Mouse (Mus musculus) CH12.LX (cell line): Measurements from ENCODE around the gene Sh3rf1.

ENCODE experiments used
- CTCF ChIP-seq, 2 experiments: IDR thresholded peaks in 1 of 2; conservative IDR thresholded peaks in 1 of 2; 2 replicates each; pipeline ENCODE4 v1.5.1; 2011 to 2012; ENCODE audit warnings: low read depth in 2 of 2, low read length in 2 of 2, improper control_type of control experiment in 1 of 2, inconsistent platforms in 1 of 2, mild to moderate bottlenecking in 1 of 2, moderate library complexity in 1 of 2
- EP300 ChIP-seq: IDR thresholded peaks from 2 replicates; pipeline ENCODE4 v1.6.1; 2011; ENCODE audit warnings: low read length, improper control_type of control experiment
- HCFC1 ChIP-seq: IDR thresholded peaks from 2 replicates; pipeline ENCODE4 v1.6.1; 2012; ENCODE audit warnings: low read depth, mild to moderate bottlenecking, inconsistent platforms, low read length, improper control_type of control experiment
- MYC ChIP-seq: IDR thresholded peaks from 2 replicates; pipeline ENCODE4 v1.6.1; 2011; ENCODE audit warnings: low read depth, mild to moderate bottlenecking, improper control_type of control experiment, low read length
- POLR2A ChIP-seq: IDR thresholded peaks from 2 replicates; pipeline ENCODE4 v1.6.1; 2011; ENCODE audit warnings: low read depth, mild to moderate bottlenecking, improper control_type of control experiment, low read length
- POLR2AphosphoS2 ChIP-seq: IDR thresholded peaks from 2 replicates; pipeline ENCODE4 v1.6.1; 2011; ENCODE audit warnings: low read depth, low read length, improper control_type of control experiment
- TCF12 ChIP-seq: IDR thresholded peaks from 2 replicates; pipeline ENCODE4 v1.6.1; 2014; ENCODE audit warnings: low read depth, mild to moderate bottlenecking, inconsistent platforms, low read length, improper control_type of control experiment

DNA sequence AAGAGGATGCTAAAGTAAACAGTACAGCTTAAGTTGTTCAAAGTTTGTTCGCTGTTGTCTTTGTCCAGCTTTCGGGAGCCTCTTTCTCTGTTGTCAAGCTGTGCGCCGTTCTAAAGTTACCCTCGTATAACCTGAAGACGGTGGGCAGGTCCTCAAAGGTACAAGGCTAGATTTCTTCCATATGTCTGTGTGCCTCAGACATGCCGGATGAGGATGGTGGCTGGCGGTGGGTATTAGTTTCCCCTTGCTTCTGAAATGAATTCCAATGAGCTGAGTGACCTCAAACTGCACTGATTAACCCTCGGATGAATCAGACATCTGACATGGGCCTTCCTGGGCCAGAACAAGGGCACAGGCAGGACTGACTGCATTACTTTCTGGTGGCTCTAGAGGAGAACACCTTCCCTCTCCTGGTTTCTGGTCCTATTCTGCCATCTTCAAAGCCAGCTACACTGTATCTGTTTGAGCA lies 86.8 kb downstream of the Sh3rf1 start:
- TF ChIP-seq CTCF (conservative IDR thresholded peaks at IDR 0.05 in 1 of 2, IDR thresholded peaks at IDR 0.05 in 1 of 2; ENCODE audit: low read depth in 2 of 2, low read length in 2 of 2) (no peak), EP300 (no peak), POLR2A (no peak), HCFC1 (no peak), MYC (no peak), TCF12 (no peak), POLR2AphosphoS2 (no peak)
